Mouse (Mus musculus): ENCODE results near the gene P2rx7. TPM values are rescaled to one million over a fixed set of nuclear protein-coding genes. Genes with fewer than 3 reads are reported as not detected.

Gene P2rx7
- total RNA-seq, 2 experiments from 2014 or later = 7.2 to 7.7 TPM

GRCm38 (mm10) chr5:122726595-122726994 is 82.9 kb downstream of the P2rx7 start:
- no peak for DNase-seq (ENCODE audit: low spot score in 2 of 2)

- no peak for DNase-seq (ENCODE audit: low spot score in 2 of 2)
Measured at GRCm38 (mm10) chr5:122727096-122727495, 83.4 kb downstream of the P2rx7 start.

- no peak for DNase-seq (ENCODE audit: low spot score in 2 of 2)
Measured at GRCm38 (mm10) chr5:122730776-122731175, 87.1 kb downstream of the P2rx7 start.

- DNase-seq (ENCODE audit: low spot score in 2 of 2) = peak; percentile 58 to 66
Measured at GRCm38 (mm10) chr5:122731321-122731720, 87.6 kb downstream of the P2rx7 start.

GRCm38 (mm10) chr5:122731991-122732673 is 88.4 kb downstream of the P2rx7 start:
- DNase-seq (ENCODE audit: low spot score in 2 of 2) = no peak

GRCm38 (mm10) chr5:122733881-122734280 is 90.2 kb downstream of the P2rx7 start:
- no peak for DNase-seq (ENCODE audit: low spot score in 2 of 2)

GRCm38 (mm10) chr5:122735853-122736252 is 92.1 kb downstream of the P2rx7 start:
- no peak for DNase-seq (ENCODE audit: low spot score in 2 of 2)

- DNase-seq (ENCODE audit: low spot score in 2 of 2) = no peak
Measured at GRCm38 (mm10) chr5:122736761-122737160, 93.0 kb downstream of the P2rx7 start.

Small RNAs within 50 kb of the gene (microRNA-seq; reads per million reads assigned to microRNA genes)
- 0.25 to 1.9 reads per million in 2 experiments for gene Mir8115

Other genes starting within 250 kb of the P2rx7 start
- 10 to 100 TPM; 32.2 to 35.0 TPM for gene Anapc7, start 222.2 kb upstream of the P2rx7 start, total RNA-seq (2021)
- gene Atp2a2, start 141.7 kb upstream of the P2rx7 start, total RNA-seq (2021) = 100 to 1,000 TPM; 672 to 715 TPM
- 10 to 100 TPM; 50.6 to 53.3 TPM for gene Ift81, start 29.4 kb upstream of the P2rx7 start, total RNA-seq (2021)
- 10 to 100 TPM; 19.1 to 20.7 TPM for gene P2rx4, start 63.6 kb downstream of the P2rx7 start, total RNA-seq (2021)
- 100 to 1,000 TPM; 192 to 206 TPM for gene Camkk2, start 135.5 kb downstream of the P2rx7 start, total RNA-seq (2021)
- 100 to 1,000 TPM; 212 to 231 TPM for gene Anapc5, start 177.4 kb downstream of the P2rx7 start, total RNA-seq (2021)
- gene Rnf34, start 206.1 kb downstream of the P2rx7 start, total RNA-seq (2021) = 10 to 100 TPM; 51.9 to 53.3 TPM